Mouse (Mus musculus): ENCODE data around the gene Fezf2.

Gene Fezf2

DNA sequence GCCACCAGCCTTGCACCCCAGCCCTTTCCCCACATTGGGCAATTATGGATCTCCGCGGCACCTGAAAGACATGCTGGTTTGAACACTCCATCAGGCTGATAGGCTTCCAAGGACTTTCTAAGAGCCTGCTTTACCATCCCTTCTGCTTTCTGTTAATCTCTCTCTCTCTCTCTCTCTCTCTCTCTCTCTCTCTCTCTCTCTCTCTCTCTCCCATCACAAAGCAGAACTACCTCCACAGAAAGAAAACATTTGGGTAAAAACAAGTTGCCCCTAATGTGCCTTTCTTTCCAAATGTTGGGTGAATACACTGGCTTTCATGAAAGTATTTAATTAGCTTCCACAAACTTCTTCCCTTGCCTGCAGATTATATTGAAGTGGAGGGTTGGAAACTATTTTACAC lies at the start of gene Fezf2:
Gene Fezf2, minus strand, starts transcription at position 101 of the 400 bp plus-strand sequence.
- in situ Hi-C loops (cut with MboI, MseI) = no loop called here

DNA sequence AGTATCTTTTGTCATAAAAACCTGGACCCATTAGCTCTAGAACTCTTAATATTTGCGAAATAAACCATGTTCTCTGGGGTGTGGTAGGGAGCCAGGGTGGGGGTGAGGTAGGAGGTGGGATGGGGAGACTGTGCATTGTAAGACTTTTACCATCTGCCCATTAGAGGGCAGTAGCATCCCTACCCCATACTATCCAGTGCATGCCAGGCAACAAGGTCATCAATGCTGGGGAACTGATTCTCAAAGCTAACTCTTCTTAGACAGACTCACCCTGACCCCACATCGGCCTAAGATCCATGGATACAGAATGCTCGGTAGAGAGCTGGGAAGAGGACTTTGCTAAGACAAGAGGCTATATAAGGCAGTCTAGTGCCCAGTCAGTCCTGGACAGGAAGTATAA lies 49.6 kb upstream of the Fezf2 start:
- in situ Hi-C loops (cut with MboI, MseI) = no loop called here

DNA sequence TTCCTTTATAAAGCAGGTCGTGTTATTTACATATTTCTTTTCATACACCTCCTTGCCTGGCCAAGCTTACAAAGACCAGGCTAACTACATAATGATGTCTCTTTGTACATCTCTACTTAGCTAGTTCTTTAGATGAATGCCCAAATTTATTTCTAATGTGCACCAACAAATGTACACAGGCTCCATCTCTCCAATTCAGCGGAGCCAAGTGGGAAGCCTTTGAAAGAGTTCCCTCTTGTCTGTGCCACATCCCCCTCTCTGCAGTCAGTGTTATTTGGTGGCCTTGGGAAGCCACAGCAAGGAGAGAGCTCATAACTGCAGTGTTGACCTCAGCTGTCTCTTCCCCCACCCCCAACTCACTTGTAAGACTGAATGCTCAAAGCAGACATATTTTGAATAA lies 46.3 kb upstream of the Fezf2 start:
- in situ Hi-C loops (cut with MboI, MseI) = no loop called here

DNA sequence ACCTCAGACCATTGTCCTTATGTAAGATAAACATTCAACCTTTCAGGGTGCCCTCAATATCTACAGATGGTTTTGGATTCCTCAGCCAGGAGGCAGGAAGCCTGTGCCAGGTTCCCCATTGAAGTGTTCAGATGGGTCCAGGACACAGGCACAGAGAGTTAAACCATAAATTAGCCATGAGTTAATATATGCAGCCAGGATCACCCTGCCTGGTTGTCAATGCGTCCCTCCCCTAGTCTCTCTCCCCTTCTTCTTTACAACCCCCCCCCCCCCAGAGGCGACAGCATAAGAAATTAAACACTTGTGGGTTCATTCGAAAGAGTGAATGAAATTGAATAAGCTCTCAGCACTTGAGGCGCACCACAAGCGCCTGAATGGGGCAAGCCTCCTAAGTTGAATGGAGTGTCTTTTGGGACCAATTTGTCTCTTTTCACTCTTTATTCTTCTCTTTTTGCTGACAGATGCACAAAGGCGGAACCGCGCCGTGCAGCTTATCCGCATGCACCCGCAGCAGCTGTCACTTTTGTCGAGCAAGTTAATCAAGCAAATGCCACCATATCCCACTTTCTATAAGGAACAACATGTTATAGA lies 45.4 kb upstream of the Fezf2 start:
- in situ Hi-C loops (cut with MboI, MseI) = no loop called here

DNA sequence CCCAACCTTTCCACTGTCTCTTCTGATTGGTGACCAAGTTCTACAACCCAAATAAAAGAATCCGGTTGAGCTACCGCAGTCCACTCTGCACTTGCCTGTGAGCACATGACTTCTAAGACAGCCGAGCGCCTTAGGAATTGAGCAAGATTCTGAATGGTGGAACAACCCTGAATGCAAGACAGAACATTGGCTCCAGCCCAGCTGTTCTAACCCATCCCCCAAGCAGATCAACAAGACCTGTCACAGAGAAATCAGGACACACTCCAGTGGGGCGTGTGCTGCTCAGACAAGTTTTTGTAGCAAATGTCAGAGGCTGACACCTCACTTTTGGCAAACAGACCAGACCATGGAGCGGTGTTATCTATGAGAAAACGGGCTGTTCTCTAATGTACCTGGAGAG lies 43.2 kb upstream of the Fezf2 start:
- in situ Hi-C loops (cut with MboI, MseI) = no loop called here

DNA sequence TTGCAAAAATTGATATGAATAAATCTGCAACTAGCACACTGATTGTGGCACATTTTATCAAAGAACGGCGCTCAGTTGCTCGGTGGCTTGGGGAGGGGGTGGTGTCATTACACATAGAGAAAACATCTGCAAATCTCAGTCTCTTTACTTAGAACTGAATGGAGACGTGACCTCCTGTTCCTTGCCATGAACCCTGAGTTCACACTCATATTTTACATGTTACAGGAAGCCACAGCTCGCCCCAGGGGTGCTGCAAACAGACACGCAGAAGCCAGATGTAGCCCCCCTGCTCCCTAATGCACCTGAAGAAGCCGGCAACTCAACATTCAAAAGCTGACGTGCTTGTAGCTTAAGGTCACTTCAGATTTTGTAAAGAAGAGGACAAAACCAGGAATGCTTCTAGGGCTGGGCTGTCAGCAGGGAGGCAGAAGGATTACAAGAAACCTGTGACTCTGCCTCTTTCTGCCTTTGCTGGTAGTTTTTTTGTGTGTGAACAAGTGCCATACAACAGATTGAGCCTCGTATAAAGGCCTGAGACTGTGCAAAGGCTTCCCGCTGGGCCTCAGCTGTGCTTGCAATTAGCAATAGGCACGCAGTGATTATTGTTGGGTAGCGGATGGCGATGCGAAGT lies 40.9 kb upstream of the Fezf2 start:
- in situ Hi-C loops (cut with MboI, MseI) = no loop called here

DNA sequence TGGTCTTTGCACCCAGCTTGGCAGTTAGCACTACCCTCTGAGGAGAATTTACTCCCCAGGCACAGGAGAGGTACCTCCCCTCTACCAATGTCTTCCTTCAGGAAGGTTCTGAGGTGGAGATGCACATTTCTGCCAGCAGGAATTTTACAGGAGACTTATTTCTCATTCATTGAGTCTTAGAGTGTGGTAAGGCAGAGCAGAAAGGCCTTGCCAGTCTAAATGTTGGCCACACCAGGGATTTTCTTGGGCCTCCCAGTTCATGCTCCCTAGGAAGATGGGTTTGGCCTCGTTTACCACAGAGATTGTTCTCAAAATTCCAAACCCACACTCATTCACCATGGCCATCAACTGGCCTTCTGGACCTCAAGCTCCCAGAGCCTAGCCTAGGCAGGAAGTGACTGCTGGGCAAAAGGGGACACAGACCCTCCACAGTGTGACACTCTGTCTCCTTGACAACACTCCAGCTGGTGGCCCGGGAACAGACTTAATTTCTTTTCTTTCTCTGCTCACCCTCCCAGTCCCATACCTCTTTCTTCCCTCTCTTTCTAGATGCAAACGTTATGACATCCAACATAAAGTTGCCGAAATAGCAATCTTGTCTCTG lies 40.3 kb upstream of the Fezf2 start:
- in situ Hi-C loops (cut with MboI, MseI) = no loop called here

DNA sequence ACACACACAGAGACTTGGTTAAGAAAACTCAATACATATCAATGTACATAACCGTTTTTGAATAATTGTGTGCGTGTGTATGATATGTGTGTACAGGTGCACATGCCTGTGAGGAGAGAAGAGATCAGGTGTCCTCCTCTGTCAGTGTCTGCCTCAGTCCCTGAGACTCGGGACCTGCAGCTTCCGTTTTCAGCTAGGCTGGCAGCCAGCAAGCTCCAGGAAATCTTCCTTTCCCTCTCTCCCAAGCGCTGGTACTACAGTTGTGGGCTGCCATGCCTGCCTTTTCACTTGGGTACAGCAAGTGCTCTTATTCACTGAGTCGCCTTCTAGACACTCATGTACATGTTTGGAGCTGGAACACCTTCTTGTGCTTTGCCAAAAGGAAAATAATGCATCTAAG lies 39.2 kb upstream of the Fezf2 start:
- in situ Hi-C loops (cut with MboI, MseI) = no loop called here

DNA sequence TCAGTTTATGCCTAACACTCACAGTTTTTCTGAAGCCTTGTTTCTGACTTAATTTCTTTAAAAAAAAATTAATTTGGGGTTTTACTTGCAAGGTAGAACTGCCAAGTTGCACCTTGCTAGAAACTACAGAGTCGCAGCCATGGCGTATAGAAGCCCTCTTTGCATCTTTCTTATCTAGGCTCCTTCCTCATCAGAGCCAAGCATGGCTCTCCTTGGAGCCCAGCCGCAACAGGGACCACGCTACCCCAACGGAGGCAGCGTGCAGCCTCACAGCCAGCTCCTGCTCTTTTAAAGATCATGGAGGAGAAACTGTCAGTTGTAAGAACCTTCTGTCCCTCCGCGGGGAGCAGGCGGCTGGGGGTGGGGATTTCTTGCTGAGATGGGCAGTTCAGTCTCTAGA lies 29.9 kb upstream of the Fezf2 start:
- in situ Hi-C loops (cut with MboI, MseI) = no loop called here

DNA sequence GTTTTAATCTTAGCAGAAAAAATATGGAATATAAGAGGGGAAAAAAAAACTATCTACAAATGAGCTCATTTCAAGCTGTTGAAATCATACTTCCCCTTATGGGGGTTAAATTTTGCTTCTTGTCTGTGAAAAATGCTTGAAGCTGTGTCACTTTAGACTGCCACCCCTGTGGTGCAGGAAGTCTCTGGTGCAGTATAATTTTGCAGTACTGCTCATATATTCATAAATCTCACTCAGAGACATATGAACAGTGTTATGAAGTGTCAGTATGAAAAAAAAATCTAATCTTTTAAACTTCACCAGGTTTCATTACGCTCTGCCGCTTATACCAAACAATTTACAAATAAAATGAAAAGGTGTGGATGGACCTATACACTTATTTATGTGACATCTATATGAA lies 29.3 kb upstream of the Fezf2 start:
- in situ Hi-C loops (cut with MboI, MseI) = no loop called here

DNA sequence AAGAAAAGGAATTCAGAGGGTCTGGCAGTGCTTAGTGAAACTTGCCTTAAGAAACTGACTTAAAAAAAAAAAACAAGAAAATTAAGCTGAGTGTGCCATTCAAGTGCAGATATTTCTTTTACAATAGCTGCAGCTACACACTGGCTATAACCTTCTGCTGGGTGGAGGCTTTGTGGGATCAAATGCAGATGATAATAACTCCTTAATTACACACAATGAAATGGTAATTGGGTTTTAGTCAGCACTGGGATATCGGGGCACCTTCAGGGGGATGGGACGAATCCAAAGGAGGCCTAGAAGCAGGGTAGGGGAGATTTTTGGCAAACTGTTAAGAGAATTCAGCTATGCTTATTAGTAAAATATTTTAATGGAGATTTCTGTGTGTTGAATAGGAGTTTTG lies 27.5 kb upstream of the Fezf2 start:
- in situ Hi-C loops (cut with MboI, MseI) = no loop called here

DNA sequence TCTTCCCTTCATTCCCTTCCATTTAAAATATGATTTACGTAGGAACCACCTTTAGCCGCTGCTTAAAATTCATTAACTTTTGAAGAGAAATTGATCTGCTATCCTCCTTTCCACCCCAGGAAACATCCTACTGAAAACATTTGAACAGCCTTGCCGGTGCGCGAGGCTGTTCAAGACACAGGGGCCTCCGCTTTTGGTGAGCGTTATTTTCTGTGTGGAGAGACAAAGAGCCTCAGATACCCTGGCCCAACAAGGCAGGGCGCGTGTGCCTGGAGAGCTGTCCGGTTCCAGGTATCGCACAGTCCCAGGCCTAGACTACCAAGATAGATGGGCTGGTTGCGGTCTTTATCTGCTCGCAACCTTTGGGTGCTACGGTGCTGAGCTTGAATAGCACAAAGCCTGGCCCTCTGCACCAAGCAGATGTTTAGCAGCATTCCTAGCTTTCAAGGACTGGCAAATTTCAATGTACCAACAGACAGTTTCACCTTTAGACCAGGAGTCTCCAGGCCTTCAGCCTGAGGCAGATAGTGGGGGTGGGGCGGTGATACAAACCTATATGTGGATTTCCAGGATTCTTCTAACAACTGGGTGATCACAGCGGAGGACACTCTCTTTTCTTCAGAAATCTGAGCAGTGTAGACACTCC lies 2.4 kb upstream of the Fezf2 start:
- in situ Hi-C loops (cut with MboI, MseI) = no loop called here

DNA sequence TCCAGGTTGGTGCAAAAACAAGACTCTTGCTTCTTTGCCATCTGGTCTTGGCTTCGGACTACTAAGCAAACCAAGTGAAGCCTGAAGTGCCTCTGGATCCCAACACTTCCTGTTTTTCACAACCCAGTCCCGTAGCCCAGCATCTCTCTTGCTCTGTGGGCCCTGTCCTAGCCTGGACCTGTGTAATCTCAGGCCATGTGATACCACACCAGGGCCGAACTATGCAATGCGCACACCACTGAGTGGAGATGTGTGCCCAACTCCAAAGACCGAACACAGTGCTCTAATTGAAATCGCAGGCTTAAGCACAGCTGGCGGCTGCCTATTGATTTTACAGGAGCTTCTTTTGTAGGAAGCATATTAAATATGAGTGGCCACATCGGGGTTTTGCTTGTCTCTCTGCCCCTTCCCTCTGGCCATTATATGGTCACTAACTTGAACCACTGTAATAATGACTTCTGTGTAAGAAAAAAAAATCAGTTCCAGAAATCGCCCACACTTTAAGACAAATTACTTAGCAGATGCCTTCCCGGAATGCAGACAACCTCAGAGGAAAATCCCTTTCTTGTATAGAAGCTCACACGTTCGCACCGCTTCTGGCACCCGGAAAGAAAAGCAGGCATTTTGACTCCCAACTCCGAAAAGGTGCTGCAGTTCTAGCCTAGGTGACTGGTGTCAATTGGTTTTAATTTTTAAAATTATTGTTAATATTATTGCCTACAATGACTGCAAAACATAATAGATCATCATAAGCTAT lies 1.5 kb upstream of the Fezf2 start:
- in situ Hi-C loops (cut with MboI, MseI) = no loop called here

DNA sequence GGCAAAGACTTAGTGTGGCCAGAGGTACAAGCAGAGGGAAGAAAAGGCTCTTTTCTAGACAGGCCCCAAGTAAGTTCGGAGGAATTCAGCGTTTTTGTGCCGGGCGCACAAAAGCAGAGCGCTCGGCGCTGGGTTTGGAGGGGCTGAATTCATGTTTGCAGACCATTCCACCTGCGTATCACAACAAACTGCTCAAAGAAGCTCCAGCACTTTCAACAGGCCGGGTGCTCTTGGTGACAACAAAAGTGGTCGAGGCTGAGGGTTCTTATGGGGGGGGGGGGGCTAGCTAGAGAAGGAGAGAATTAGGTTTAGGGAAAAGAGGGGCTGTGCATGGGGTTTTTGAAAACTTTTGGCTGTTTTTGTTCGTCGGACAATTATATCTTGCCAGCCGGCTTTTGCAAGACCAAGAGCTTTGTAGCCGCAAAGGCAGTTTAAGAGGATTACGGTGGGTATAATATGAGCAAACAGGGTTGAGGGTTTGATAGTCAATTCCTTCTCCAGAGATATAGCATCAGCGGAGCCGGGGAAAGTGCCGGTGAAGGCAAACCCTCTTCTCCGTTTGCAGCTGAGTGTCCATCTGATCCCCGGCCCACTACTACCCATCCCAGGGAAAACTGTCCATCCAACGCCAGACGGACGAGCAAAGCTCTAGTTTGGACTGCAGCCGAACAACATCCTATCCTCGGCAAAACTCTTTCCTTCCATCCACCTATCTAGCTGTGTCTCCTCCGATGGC lies 956 bp downstream of the Fezf2 start:
- in situ Hi-C loops (cut with MboI, MseI) = no loop called here

DNA sequence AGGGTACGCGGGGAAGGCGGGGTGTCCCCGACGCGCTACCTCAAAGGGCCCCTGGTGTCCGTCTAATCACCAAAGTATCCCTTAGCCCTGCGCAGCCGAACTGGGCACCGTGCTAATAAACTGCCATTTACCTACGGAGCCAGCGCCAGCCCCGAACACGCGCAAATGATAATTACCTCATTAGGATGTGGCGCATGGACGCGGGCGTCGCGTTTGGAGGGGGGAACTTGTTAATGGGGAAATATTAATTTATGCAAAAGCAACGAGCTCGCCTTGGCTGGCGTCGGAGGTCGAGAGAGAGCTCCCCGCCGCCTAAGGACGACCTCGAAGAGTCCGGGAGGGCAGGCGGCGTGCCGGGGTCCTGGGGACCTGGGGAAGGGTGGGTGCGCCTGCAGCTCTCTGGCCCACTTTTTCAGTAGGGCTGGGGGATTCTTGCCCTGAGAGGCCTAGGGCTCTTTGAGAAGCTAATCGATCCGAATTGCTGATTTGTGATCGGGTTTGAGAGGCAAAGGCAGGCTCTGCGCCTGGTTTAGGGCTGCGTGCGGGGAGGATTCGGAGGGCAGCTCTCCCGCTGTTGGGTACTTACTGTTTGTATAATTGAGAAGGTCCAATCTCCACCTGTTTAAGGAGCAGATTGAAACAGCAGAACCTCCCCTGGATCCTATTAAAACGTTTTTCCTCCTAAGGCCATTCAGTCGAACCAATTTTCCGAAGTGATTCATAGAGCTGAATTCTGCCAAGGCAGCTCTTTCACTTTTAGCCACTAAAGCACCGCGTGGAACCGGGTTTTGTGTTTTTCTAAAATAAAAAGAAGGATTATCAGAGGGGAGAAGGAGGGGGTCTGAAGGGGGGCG lies 1.8 kb downstream of the Fezf2 start:
- in situ Hi-C loops (cut with MboI, MseI) = no loop called here

DNA sequence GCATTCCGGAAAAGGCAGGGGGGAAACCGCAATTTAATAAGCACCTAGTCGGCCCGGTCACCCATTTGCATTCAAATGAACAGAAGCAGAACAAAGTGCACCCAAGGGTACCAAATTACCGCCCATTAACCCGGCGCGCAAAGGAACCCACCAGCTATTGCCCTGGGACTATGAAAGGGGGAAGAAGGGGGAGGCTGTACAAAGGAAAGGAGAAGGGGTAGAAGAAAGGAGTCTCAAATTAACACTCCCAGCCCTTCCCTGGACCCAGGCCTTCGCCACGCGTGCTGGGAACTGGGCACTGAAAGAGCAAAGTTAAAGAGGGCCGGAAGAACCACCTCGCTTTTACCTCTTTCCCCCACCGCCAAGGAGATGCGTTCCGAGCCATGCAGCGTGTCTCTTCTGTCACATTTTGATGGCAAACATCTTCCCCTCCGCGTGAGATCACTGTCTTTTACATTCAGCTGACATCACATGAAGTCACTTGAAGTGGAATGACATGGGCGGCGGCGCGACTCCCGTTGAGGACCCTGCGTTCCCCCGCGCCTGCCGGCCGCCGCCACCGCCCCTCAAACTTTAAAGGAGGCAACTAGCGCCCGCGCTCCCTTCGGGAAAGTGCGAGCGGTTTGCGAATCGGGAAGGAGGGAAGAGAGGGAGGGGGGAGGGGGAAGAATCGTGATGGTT lies 2.6 kb downstream of the Fezf2 start:
- in situ Hi-C loops (cut with MboI, MseI) = no loop called here

DNA sequence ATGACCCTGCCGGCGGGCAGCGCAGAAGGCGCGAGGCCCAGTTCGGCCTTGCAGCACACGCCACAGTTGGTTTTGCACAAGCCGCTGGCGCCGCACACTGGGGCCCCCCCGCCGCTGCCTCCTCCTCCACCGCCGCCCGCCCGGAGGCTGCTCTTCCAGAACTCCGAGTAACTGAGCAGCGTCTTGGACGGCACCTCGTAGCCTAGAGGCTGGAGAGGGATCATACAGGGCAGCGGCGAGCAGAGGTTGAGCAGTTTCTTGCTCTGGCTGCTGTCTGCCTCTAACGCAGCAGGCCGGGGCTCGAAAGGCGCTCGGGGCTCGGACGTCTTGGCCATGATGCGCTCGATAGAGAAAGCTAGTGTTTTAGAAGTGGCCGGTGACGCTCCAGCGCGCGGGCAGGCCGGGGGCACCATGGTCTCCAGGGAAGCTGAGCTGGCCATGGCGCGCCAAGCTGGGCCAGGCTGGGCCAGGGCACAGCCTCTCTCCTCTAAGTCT lies 3.2 kb downstream of the Fezf2 start:
- in situ Hi-C loops (cut with MboI, MseI) = no loop called here

DNA sequence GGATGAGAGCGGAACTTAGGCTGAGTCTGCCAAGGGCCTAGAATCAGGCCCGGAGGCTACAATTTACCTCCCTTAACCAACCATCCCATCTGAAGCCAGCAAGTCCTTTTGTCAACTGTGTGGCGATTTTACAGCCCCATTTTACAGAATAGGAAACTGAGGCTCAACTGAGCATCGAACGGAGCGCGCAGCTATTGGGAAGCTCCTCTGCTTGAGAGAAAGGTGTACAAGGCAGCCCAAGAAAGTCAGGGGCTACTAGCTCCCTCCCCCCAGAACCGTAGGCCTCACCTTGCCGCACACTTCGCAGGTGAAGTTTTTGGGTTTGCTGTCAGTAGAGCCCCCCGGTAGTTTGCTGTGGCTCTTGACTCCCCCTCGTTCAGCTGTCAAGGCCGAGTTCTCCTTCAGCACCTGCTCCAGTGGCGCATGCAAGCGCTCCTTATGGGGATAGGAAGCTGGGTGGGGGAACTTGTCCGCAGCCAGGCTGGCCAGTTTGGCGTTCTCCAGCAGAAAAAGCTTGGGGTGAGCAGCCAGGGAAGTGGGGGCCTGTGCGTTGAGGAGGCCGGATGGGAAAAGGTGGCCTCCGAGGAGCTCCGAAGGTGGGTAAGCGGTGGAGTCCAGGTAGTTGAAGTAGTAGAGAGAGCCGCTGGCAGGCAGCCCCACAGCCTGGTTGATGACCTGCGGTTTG lies 3.8 kb downstream of the Fezf2 start:
- in situ Hi-C loops (cut with MboI, MseI) = no loop called here

DNA sequence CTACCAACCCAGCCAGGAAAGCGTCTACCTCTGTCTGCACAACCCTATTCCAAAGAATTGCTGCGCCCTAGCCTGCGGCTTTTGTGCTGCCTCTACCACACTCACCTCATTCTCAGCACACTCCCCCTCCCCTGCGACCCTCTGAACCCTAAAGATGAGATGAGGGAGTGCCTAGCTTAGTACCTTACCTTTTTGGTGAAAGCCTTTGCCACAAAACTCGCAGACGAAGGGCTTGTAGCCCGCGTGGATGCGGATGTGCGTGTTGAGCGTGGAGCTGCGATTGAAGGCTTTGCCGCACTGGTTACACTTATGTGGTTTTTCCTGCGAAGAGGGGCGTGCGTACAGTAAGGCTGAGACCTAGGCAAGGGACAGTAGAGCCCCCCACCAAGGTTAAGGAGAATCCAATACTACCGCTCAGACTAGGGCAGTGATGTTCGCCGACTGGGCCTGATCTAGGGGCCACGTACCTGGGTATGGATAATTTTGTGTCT lies 4.5 kb downstream of the Fezf2 start:
- in situ Hi-C loops (cut with MboI, MseI) = no loop called here

Measured in T-helper 17 cell (primary cell).